Mouse (Mus musculus): ENCODE measurements around the gene A1bg.

A1bg gene

DNA sequence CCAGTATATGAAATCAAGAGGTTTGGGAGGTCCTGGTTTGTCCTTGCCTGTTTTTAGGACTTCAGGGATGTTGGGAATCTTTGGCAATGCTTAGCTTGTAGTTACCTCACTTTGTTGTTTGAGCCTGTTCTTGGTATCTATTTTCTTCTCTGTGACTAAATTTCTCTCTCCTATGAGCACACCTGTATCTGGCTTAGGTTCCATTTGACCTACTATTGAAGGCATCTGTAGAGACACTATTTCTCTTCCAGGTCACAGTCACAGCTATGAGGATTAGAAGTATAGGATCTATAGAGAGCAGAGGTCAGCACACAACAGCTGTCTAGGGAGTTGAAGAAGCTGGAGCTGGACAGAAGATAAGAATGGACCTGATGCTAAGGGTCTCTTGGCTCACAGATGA, at the start of gene A1bg:
Gene A1bg (minus strand): TSS at position 101 of the 400 bp plus-strand sequence.
- DNase-seq (ENCODE audit: extremely low read depth, insufficient read length, low spot score) = no peak

DNA sequence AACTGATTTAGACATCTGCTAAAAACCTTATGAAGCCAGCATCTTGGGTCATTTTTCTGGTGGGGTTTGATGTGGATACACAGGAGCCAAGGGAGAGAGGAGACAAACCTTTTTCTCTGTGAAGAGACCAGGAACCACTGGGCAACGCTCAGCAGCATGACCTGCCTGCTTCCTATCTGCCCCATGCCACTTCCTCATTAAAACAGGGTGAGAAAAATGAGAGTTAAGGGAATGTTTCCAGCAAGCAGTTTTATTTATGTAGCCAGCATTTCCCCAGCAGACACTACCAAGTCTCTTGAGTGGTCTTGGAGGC, 45.7 kb upstream of the A1bg start:
- DNase-seq (ENCODE audit: extremely low read depth, insufficient read length, low spot score) = no peak

GRCm38 (mm10) chr15:60967841-60968548, 45.2 kb upstream of the A1bg start:
- no peak for DNase-seq (ENCODE audit: extremely low read depth, insufficient read length, low spot score)

- no peak for DNase-seq (ENCODE audit: extremely low read depth, insufficient read length, low spot score)
Measured at GRCm38 (mm10) chr15:60925686-60926085, 2.9 kb upstream of the A1bg start.

- DNase-seq (ENCODE audit: extremely low read depth, insufficient read length, low spot score) = no peak
Measured at GRCm38 (mm10) chr15:60903763-60904697, 18.8 kb downstream of the A1bg start.

DNA sequence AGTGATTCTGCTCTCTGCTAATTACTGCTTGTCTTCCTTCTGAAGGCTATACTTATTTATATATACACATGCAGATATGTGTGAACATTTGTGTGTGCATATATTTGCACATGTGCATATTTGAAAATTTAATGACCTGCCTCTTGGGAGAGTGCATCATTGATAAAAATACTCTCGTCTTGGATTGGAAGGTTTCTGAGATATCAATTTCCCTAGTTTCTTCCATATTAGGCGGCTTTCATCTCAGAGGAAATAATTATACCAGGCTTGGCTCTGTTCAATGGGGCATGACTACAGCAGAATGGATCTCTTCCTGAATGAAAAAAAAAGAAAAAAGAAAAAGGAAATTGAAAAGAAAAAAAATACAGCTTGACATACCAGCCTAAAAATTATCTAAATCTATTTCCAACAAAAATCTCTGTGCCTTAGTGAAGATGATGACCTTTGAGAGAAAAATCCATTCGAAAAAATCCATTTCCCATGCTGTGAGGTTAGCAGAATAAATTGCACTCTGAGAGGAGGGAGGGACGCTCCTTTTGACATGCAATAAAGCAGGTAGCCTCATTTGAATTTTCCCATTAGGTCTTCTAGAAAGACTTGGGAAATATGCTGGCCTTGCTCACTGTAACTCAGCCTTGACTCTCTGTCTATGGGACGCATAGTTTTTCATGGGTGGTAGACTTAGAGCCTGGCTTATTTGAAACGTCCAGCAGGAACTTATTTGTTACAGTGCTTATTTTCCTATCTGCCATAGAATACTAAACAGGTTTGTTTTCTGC, 24.4 kb downstream of the A1bg start:
- DNase-seq (ENCODE audit: extremely low read depth, insufficient read length, low spot score) = no peak

DNA sequence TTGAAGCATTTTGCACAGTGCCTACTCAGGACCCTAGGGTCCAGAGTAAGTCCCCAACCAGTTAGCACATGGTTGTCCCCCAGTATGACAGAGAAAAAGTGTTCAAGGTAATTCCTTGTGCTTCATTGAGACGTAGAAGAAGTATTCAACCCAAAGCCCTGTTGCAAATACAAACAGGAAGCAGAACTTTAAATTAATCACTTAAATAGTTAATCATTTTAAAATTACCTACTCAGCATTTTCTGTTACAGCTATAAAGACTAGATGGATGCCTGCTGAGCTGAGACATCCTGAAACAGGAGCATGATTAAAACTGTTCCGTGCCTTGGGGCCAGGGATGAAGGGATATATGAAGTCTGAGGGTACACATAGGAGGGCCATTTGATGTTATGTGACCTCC, 26.8 kb downstream of the A1bg start:
- DNase-seq (ENCODE audit: extremely low read depth, insufficient read length, low spot score) = no peak

DNA sequence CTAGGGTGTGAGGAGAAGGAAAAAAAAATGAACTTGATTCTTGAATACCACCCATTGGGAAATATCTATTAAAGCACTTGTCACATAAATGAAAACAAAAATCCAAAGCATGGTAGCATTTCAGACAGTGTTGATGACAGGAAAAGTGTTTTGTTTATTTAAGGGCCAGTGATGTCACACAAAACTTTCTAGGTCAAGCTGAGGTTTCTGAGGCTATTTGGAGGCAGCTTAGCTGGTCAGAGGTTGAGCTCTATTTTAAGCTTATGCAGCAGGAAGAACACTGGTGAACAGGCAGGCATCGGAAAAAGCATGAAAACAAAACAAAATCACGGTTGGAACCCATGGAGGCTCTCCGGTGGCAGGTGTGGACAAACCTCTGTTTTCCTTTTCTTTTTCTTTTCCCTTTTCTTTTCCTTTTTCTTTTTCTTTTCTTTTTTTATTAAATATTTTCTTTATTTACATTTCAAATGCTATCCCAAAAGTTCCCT, 29.8 kb downstream of the A1bg start:
- DNase-seq (ENCODE audit: extremely low read depth, insufficient read length, low spot score) = no peak

- no peak for DNase-seq (ENCODE audit: extremely low read depth, insufficient read length, low spot score)
Measured at GRCm38 (mm10) chr15:60888724-60889123, 34.1 kb downstream of the A1bg start.

DNA sequence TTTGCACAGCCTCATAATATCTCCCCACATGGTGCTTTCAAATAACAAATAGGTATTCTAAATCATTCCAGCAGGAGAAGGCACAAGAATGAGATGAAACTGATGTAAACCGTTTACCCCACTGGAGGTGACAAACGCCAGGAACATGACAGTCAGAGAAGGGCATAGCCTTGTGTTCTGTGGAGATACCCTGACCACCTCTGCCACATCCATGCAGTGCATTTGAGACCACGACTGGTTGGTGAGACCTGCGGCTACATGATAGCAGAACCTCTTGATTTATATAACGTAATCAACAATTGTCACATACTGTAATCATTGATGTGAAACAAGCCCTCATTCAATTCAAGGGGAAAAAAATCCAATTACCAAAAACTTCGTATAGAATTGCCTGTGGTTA, 47.1 kb downstream of the A1bg start:
- DNase-seq (ENCODE audit: extremely low read depth, insufficient read length, low spot score) = no peak

- no peak for DNase-seq (ENCODE audit: extremely low read depth, insufficient read length, low spot score)
Measured at GRCm38 (mm10) chr15:60862417-60862816, 60.4 kb downstream of the A1bg start.

- DNase-seq (ENCODE audit: extremely low read depth, insufficient read length, low spot score) = no peak
Measured at GRCm38 (mm10) chr15:60855112-60855511, 67.7 kb downstream of the A1bg start.

DNA sequence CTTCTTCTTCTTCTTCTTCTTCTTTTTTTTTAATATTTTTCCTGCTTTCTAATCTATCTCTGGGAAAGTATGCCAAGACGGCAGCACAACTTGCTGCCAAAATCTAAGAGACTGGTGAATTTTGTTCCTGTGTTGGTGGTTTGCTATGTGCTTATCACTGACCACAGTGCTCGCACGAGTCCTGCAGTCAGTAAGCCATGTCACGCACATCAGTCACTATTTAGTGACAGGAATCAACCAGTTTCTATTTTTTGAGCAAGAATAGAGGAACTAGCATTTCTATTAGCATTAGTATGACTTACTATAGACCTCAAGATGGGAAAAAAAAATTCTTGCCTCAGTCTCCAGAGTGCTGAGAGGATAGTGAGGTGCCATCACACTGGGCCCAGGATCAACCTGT, 68.7 kb downstream of the A1bg start:
- no peak for DNase-seq (ENCODE audit: extremely low read depth, insufficient read length, low spot score)

- no peak for DNase-seq (ENCODE audit: extremely low read depth, insufficient read length, low spot score)
Measured at GRCm38 (mm10) chr15:60853231-60853999, 69.4 kb downstream of the A1bg start, which contains the start of gene Fam84b. Gene Fam84b, minus strand, starts transcription at chr15:60853778.

- no peak for DNase-seq (ENCODE audit: extremely low read depth, insufficient read length, low spot score)
Measured at GRCm38 (mm10) chr15:60848630-60849029, 74.2 kb downstream of the A1bg start.

All from 3134 (cell line).